Mouse (Mus musculus) G1E (cell line): ENCODE data around the gene Cldn16. TPM values are rescaled to one million over a fixed set of nuclear protein-coding genes. Genes with fewer than 3 reads are reported as not detected.

Experiments
- ATAC-seq: 2 replicates; pipeline ENCODE4 v1.8.0; 2016; ENCODE audit warnings: mild to moderate bottlenecking; ENCODE audit not compliant: insufficient number of reproducible peaks, poor library complexity, low FRiP score, severe bottlenecking; ENCODE audit errors: extremely low read depth
- DNase-seq: peaks from one replicate; pipeline ENCODE4 v3.0.0; 2012; ENCODE audit warnings: low spot score
- H3K27me3 ChIP-seq: 2 replicates; pipeline ENCODE4 v1.6.1; 2012; ENCODE audit warnings: mild to moderate bottlenecking, low read length, inconsistent platforms; ENCODE audit not compliant: insufficient read depth
- H3K36me3 ChIP-seq: replicated peaks from 2 replicates; pipeline ENCODE3; 2012; ENCODE audit warnings: mild to moderate bottlenecking, inconsistent platforms
- H3K4me1 ChIP-seq: 2 replicates; pipeline ENCODE4 v1.6.1; 2012; ENCODE audit warnings: low read depth, low read length, inconsistent platforms, mixed read lengths; ENCODE audit not compliant: insufficient read depth
- H3K4me3 ChIP-seq: 2 replicates; pipeline ENCODE4 v1.5.1; 2012; ENCODE audit warnings: low read depth, mild to moderate bottlenecking, inconsistent platforms, low read length, moderate library complexity, mixed read lengths
- H3K9me3 ChIP-seq: replicated peaks from 2 replicates; pipeline ENCODE4 v1.6.1; 2012; ENCODE audit warnings: inconsistent platforms
- CTCF ChIP-seq: IDR thresholded peaks from 2 replicates; pipeline ENCODE4 v1.5.1; 2012; ENCODE audit warnings: low read depth, low read length, inconsistent platforms, mixed read lengths
- GATA1 ChIP-seq: IDR thresholded peaks from 2 replicates; pipeline ENCODE4 v1.6.1; 2012; ENCODE audit warnings: borderline replicate concordance, low read length, inconsistent platforms, mixed read lengths
- GATA2 ChIP-seq: IDR thresholded peaks from 2 replicates; pipeline ENCODE4 v1.6.1; 2012; ENCODE audit warnings: low read depth, low read length, inconsistent platforms, borderline replicate concordance
- POLR2AphosphoS5 ChIP-seq: IDR thresholded peaks from 2 replicates; pipeline ENCODE4 v1.6.1; 2012; ENCODE audit warnings: low read depth, low read length, inconsistent platforms; ENCODE audit not compliant: insufficient replicate concordance
- TAL1 ChIP-seq: conservative IDR thresholded peaks from 2 replicates; pipeline ENCODE4 v1.6.1; 2012; ENCODE audit warnings: low read depth, low read length, inconsistent platforms, mixed read lengths
- polyA plus RNA-seq: library from polyadenylated mRNA; stranded (reverse); fragments of >175 nt; gene quantifications from 2 replicates; pipeline ENCODE4 v1.2.3, GENCODE M21; 2012
- total RNA-seq, 2 experiments: library from RNA; stranded (forward) in 1 of 2; stranded (reverse) in 1 of 2; fragments of 200-1000 nt in 1 of 2; fragments of >200 nt in 1 of 2; fragmentation: Nextera tagmentation in 1 of 2; gene quantifications; 2 replicates each; pipeline ENCODE4 v1.2.3; 2014 to 2017

Gene Cldn16
- total and polyA plus RNA-seq, 3 experiments: not detected

- no peak for DNase-seq
- Histone ChIP-seq H3K4me3 (no peak overlapping the region), H3K9me3 (0 out of 2 replicates have a peak, but pooled peaks cover 2% of the 10 kb centered on the region), H3K36me3 (no peaks in the 10 kb centered on the region), H3K27me3 (no peaks in the 10 kb centered on the region), H3K4me1 (no peaks in the 10 kb centered on the region)
- no peak for TF ChIP-seq GATA2
- TF ChIP-seq TAL1: no peak
- TF ChIP-seq CTCF: no peak
- TF ChIP-seq GATA1: no peak
- no peak for TF ChIP-seq POLR2AphosphoS5
- ATAC-seq: no peak
Measured at GRCm38 (mm10) chr16:26441156-26441555, 21.8 kb upstream of the Cldn16 start.

- ATAC-seq: no peak
- Histone ChIP-seq H3K4me3 (no peak overlapping the region), H3K4me1 (no peaks in the 10 kb centered on the region), H3K36me3 (no peaks in the 10 kb centered on the region), H3K9me3 (0 out of 2 replicates have a peak, but pooled peaks cover 2% of the 10 kb centered on the region), H3K27me3 (no peaks in the 10 kb centered on the region)
- TF ChIP-seq TAL1 (no peak), CTCF (no peak), GATA2 (no peak), POLR2AphosphoS5 (no peak), GATA1 (no peak)
- DNase-seq: no peak
Measured at GRCm38 (mm10) chr16:26444843-26445242, 18.1 kb upstream of the Cldn16 start.

GRCm38 (mm10) chr16:26447594-26447993 is 15.3 kb upstream of the Cldn16 start:
- no peak for ATAC-seq
- no peak overlapping the region for H3K4me3 ChIP-seq
- no peaks in the 10 kb centered on the region for H3K27me3 ChIP-seq
- no peaks in the 10 kb centered on the region for H3K36me3 ChIP-seq
- no peaks in the 10 kb centered on the region for H3K4me1 ChIP-seq
- H3K9me3 ChIP-seq: 0 out of 2 replicates have a peak, but pooled peaks cover 2% of the 10 kb centered on the region
- no peak for DNase-seq
- TF ChIP-seq GATA2 (no peak), TAL1 (no peak)

GRCm38 (mm10) chr16:26454163-26454562 is 8.8 kb upstream of the Cldn16 start:
- Histone ChIP-seq H3K27me3 (no peaks in the 10 kb centered on the region), H3K4me1 (no peaks in the 10 kb centered on the region), H3K9me3 (no peaks in the 10 kb centered on the region), H3K4me3 (no peak overlapping the region), H3K36me3 (no peaks in the 10 kb centered on the region)
- no peak for TF ChIP-seq GATA2
- TF ChIP-seq TAL1: no peak
- no peak for TF ChIP-seq POLR2AphosphoS5
- no peak for TF ChIP-seq GATA1
- no peak for TF ChIP-seq CTCF
- DNase-seq (no peak), ATAC-seq (no peak)

GRCm38 (mm10) chr16:26456182-26456581 is 6.8 kb upstream of the Cldn16 start:
- DNase-seq (no peak), ATAC-seq (no peak)
- Histone ChIP-seq H3K4me1 (no peaks in the 10 kb centered on the region), H3K36me3 (no peaks in the 10 kb centered on the region), H3K4me3 (no peak overlapping the region), H3K27me3 (no peaks in the 10 kb centered on the region), H3K9me3 (no peaks in the 10 kb centered on the region)
- TF ChIP-seq CTCF: no peak
- no peak for TF ChIP-seq GATA2
- no peak for TF ChIP-seq TAL1
- TF ChIP-seq POLR2AphosphoS5: no peak
- TF ChIP-seq GATA1: no peak

GRCm38 (mm10) chr16:26466535-26466934 is 3.6 kb downstream of the Cldn16 start:
- ATAC-seq: no peak
- Histone ChIP-seq H3K9me3 (peaks cover 2% of the 10 kb centered on the region), H3K27me3 (no peaks in the 10 kb centered on the region), H3K4me3 (no peak overlapping the region), H3K4me1 (no peaks in the 10 kb centered on the region), H3K36me3 (no peaks in the 10 kb centered on the region)
- TF ChIP-seq TAL1 (no peak), CTCF (no peak), POLR2AphosphoS5 (no peak), GATA1 (no peak), GATA2 (no peak)
- no peak for DNase-seq

- Histone ChIP-seq H3K4me1 (no peaks in the 10 kb centered on the region), H3K36me3 (no peaks in the 10 kb centered on the region), H3K9me3 (no peaks in the 10 kb centered on the region), H3K27me3 (no peaks in the 10 kb centered on the region), H3K4me3 (no peak overlapping the region)
- DNase-seq (no peak), ATAC-seq (no peak)
- TF ChIP-seq POLR2AphosphoS5 (no peak), TAL1 (no peak), GATA2 (no peak), GATA1 (no peak), CTCF (no peak)
Measured at GRCm38 (mm10) chr16:26471254-26471653, 8.3 kb downstream of the Cldn16 start.
